Comparison of ENCODE assay signal across 8 mouse cellular contexts in the genomic region with DNA sequence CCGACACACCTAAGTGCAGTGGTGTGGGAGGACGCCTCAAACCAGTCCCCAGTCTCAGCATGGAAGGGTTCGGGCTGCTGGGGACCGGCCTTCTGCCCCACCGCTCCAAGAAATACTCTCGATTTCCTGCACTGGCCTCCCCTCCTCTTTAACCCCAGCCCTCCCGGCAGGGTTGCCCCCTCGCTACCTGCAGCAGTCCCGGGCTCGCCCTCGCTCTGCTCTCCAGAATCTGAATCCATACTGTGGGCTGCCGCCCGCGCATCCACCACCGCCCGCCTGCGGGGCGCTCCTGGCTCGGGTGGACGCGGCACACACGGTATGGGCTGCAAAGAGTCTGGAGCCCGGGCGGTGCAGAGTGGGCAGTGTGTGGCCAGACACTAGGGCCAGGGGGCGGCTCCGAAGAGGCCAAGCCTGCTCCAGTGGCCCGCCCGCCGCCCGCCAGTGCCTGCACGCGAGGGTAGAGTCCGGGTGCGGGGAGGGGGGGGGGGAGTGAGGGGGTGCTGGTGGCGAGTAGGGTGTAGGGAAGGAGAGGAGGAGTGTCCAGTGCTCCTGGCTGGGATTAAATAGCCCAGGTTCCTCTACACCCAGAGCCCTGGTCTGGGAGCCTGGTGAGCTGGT. TPM values are rescaled to one million over a fixed set of nuclear protein-coding genes. Genes with fewer than 3 reads are reported as not detected.
DNase-seq lines count a peak whose midpoint lies in the region; ATAC-seq and TF ChIP-seq lines count a peak whose summit lies in the region.

A gene (minus strand): TSS at position 357 of the 618 bp plus-strand sequence.

- DNase-seq in cerebellum, postnatal 14 days, result peak; percentile 26 to 46
- no peak for DNase-seq in cerebellum, adult 9-10 months
- DNase-seq in heart, adult 2 months, result peak; percentile 33 to 47
- peak; percentile 15 to 17 for DNase-seq in kidney, adult 8-10 months
- no peak for DNase-seq in liver, embryonic 13.5 days
- no peak for DNase-seq in thymus, adult 18-20 months

- TF ChIP-seq EP300 in heart, adult 2 months (IDR thresholded peaks at IDR 0.05; ENCODE audit: insufficient read depth, low read depth, low read length), result no peak

- no peaks in the 10 kb centered on the region for H3K4me1 ChIP-seq in brown adipose tissue, adult 24 weeks (ENCODE audit: control insufficient read depth, insufficient read depth, insufficient read length, low read length)
- no peaks in the 10 kb centered on the region for H3K4me1 ChIP-seq in heart, adult 2 months (ENCODE audit: control insufficient read depth, insufficient read depth, low read length)
- peaks cover 9% of the 10 kb centered on the region; the same call in 1 of the 2 replicates for H3K4me1 ChIP-seq in liver, embryonic 13.5 days (replicated peaks)

- H3ac ChIP-seq in myocyte (ENCODE audit: control insufficient read depth, insufficient read length), result no peak within 1 kb of the TSS

- H3K4me3 ChIP-seq in brown adipose tissue, adult 24 weeks (ENCODE audit: insufficient read depth, low read depth, low read length), result peak within 1 kb of the TSS; percentile 53
- peak within 1 kb of the TSS; percentile 49 for H3K4me3 ChIP-seq in heart, adult 2 months
- H3K4me3 ChIP-seq in liver, embryonic 13.5 days (replicated peaks), result peak within 1 kb of the TSS; percentile 49
- H3K4me3 ChIP-seq in myocyte, result no peak within 1 kb of the TSS

- peak within 1 kb of the TSS; percentile 23; the same call in 1 of the 2 replicates for H3K9ac ChIP-seq in heart, adult 2 months (ENCODE audit: low read depth, low read length)
- no peak within 1 kb of the TSS; the same call in 1 of the 2 replicates for H3K9ac ChIP-seq in liver, embryonic 13.5 days

- no peak for TF ChIP-seq POLR2A in heart, adult 2 months (IDR thresholded peaks at IDR 0.05; ENCODE audit: insufficient read depth, low read depth, low read length)
- TF ChIP-seq POLR2A in myocyte (IDR thresholded peaks at IDR 0.05; ENCODE audit: insufficient read length, low read depth), result no peak

- intact Hi-C loops in heart, adult 2 months (cut with DNase I), result no loop called here

- TF ChIP-seq CTCF in heart, adult 2 months (IDR thresholded peaks at IDR 0.05), result no peak

- no peak within 1 kb of the TSS for H3K27ac ChIP-seq in brown adipose tissue, adult 24 weeks (replicated peaks; ENCODE audit: low read depth, low read length)
- peak within 1 kb of the TSS; percentile 54 for H3K27ac ChIP-seq in heart, adult 2 months
- no peak within 1 kb of the TSS for H3K27ac ChIP-seq in liver, embryonic 13.5 days

- no peaks in the 10 kb centered on the region; the same call in 1 of the 2 replicates for H3K27me3 ChIP-seq in heart, adult 2 months (ENCODE audit: control insufficient read depth, insufficient read depth, low read length)
- H3K27me3 ChIP-seq in liver, embryonic 13.5 days, result peaks cover 29% of the 10 kb centered on the region
- H3K27me3 ChIP-seq in myocyte (ENCODE audit: control insufficient read depth, insufficient read depth, insufficient read length), result no peaks in the 10 kb centered on the region

- ATAC-seq in liver, embryonic 13.5 days (ENCODE audit: low read depth), result peak; percentile 53; the same call in 1 of the 2 replicates

- H3K79me2 ChIP-seq in heart, adult 2 months (replicated peaks; ENCODE audit: control insufficient read depth, insufficient read depth, low read length), result no peaks in the 10 kb centered on the region
- no peaks in the 10 kb centered on the region for H3K79me2 ChIP-seq in myocyte (ENCODE audit: control insufficient read depth, insufficient read depth)

- no peaks in the 10 kb centered on the region for H3K9me3 ChIP-seq in liver, embryonic 13.5 days (replicated peaks)

- no peaks in the 10 kb centered on the region for H3K36me3 ChIP-seq in heart, adult 2 months (ENCODE audit: control insufficient read depth, insufficient read depth, low read length)
- H3K36me3 ChIP-seq in liver, embryonic 13.5 days, result no peaks in the 10 kb centered on the region
- no peaks in the 10 kb centered on the region for H3K36me3 ChIP-seq in myocyte (ENCODE audit: control insufficient read depth, insufficient read depth)

- WGBS in heart, adult 2 months, result under 1% methylated on average over 33 of the region's 35 CpGs
- under 1% methylated on average over 33 of the region's 35 CpGs for WGBS in liver, embryonic 13.5 days (ENCODE audit: insufficient replicate concordance)

- H3K4me2 ChIP-seq in liver, embryonic 13.5 days, result peak within 1 kb of the TSS; percentile 64
- peak within 1 kb of the TSS; percentile 71 for H3K4me2 ChIP-seq in myocyte (ENCODE audit: low read depth)

TF ChIP-seq in myocyte, 11 proteins besides CTCF, POLR2A, EP300 and RAD21:
- TF ChIP-seq CEBPB (IDR thresholded peaks at IDR 0.05; ENCODE audit: insufficient read depth, poor library complexity, severe bottlenecking) (no peak), MAX (IDR thresholded peaks at IDR 0.05; ENCODE audit: low read depth) (no peak), MYOG (IDR thresholded peaks at IDR 0.05; ENCODE audit: control insufficient read depth in 1 of 3, insufficient read depth in 1 of 3, insufficient read length in 2 of 3, low read depth in 2 of 3) (no peak)

RNA-seq across cellular contexts. Expression of the gene that starts here (rescaled TPM):
- polyA plus RNA-seq in brown adipose tissue, adult 24 weeks (2012; ENCODE audit: insufficient read depth, insufficient read length, missing spikeins), result not detected in 2 replicates
- under 1 TPM; 0.20 to 0.26 TPM for total RNA-seq in heart, adult 2 months (2021)
- polyA plus RNA-seq in heart, adult 2 months (2012; rRNA removed), result 0.16 and 0.23 TPM in 2 replicates
- 0.14 and 0.16 TPM in 2 replicates for polyA plus RNA-seq in liver, embryonic 13.5 days (2015; fragmentation: Nextera tagmentation; extraction: Ambion mirVana)
- polyA plus RNA-seq in myocyte (2012; fragmentation: generic; extraction: Trizol), result not detected

Comparison
In these comparisons a context has a peak if more than half of its experiments do, and no peak if none do; other contexts are left out.
1. DNase-seq: peak in cerebellum, postnatal 14 days (2 of 2) and kidney, adult 8-10 months (2 of 2); none in cerebellum, adult 9-10 months (single experiment), liver, embryonic 13.5 days (single experiment) and thymus, adult 18-20 months (0 of 2).
2. Peak in DNase-seq, H3K4me3 ChIP-seq, H3K27ac ChIP-seq and H3K9ac ChIP-seq in heart, adult 2 months; RNA of the gene not detected or under 1 TPM.
3. Peak in ATAC-seq, H3K4me3 ChIP-seq and H3K4me2 ChIP-seq in liver, embryonic 13.5 days; RNA of the gene not detected or under 1 TPM.